Mouse (Mus musculus) G1E-ER4 (cell line): ENCODE measurements at regions not wholly inside any gene's neighbourhood (a gene's known extent, or its start where the extent isn't known, plus 50 kb on each side); places are given as distances from the start of the nearest gene placed in this dataset.

Source experiments
- GATA1 ChIP-seq: IDR thresholded peaks from one replicate; pipeline ENCODE4 v1.8.0; 2012; ENCODE audit warnings: low read length, inconsistent platforms

GRCm38 (mm10) chr3:21356150-21356549 lies 720.3 kb upstream of the Tbl1xr1 start:
- TF ChIP-seq GATA1 = no peak

DNA sequence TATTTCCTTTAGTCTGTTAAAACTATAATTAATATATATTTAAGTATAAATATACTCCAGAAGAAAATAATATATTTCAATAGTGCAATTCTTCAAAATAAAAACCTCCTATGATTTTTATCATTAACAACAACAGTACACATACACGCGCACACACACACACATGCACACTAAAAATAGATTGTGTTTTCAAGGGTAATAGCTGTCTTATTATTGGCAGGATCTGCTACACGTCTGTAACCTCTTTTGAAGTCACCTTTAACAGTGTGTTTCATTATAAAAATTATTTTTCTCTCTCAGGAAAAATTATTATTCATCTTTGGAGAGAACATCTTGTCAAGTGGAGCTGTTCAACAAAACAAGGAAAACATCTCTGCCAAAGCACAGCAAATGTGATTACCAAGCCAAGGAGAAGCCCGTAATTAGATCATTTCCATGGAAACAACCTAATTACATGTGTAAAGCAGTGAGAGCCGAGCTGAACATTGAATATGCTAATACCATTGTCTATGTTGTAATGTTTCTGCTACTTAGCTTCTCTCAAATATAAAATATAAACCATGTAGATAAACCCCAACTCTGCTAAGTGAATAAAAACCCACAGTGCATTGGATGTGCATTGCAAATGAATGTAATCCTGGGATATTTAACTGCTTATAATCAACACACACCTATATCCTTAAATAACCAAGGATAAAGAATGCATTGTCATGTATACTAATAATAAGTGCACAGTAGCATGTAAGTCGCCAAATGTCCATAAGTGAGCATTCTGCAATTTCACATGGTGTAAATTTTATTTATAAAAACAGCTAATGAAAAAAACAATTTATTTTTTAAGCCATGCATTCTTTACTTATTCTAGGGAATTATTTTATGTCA lies 719.4 kb upstream of the Tbl1xr1 start:
- TF ChIP-seq GATA1 = no peak

GRCm38 (mm10) chr3:21358068-21358467 lies 718.4 kb upstream of the Tbl1xr1 start:
- TF ChIP-seq GATA1 = no peak

DNA sequence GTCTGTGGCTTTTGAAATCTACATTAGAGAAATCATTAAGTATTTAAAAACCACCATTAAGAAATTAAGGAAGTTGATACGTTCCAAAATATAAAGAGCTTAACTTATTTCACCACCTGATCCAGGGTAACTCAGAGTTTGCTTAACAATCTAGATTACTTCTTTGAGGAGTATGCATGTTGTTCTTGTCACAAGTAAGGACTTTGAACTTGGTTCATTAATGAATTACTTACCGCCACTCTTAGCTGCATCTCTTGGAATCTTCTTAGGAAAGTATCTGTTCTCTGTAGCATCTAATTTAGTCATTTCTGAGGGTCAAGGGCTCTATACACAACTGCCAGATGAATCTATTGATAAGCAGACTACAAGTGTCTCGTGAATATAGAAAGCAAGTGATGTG lies 715.4 kb upstream of the Tbl1xr1 start:
- no peak for TF ChIP-seq GATA1

DNA sequence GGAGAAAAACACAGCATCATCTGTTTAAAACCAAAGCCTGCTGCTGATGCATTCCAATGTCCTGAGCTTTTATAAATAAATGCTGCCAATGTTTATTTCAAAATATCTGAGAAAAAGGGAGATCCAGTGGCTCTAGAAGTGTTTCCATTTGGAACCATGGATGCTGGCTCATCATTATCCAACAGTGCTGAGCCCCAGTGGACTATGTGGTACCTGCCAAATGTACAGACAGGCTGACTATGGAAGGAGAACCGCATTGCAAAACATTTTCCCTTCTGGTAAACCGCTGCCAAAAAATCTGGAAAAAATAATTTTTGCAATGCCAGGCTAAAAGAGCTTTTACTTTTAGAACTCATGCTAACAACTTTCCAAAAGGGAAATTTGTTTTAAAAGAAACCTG lies 696.6 kb upstream of the Tbl1xr1 start:
- no peak for TF ChIP-seq GATA1

- TF ChIP-seq GATA1 = no peak
Measured at GRCm38 (mm10) chr3:21381072-21381471, 695.4 kb upstream of the Tbl1xr1 start.

GRCm38 (mm10) chr3:21403551-21403950 lies 672.9 kb upstream of the Tbl1xr1 start:
- TF ChIP-seq GATA1 = no peak

GRCm38 (mm10) chr3:21404058-21404457 lies 672.4 kb upstream of the Tbl1xr1 start:
- no peak for TF ChIP-seq GATA1

GRCm38 (mm10) chr3:21407077-21407476 lies 669.4 kb upstream of the Tbl1xr1 start:
- TF ChIP-seq GATA1 = no peak

DNA sequence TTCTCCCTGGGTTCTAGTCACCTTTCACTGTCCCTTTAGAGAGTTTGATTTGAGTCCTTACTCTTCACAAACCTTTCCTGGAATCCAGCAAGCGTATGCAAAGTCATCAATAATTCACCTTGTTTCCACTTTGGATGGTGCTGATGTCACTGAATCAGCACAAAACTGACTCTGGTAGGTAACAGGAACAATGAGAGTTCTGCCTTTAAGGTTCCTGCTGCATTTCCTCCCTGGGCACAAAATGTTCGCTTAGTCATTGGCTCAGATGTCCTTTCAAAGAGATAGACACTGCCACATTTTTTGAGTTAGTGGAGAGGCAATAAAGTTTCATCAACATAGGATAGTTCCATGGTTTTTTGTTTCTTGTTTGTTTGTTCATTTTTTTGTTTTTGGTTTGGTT lies 664.4 kb upstream of the Tbl1xr1 start:
- no peak for TF ChIP-seq GATA1

GRCm38 (mm10) chr3:21423139-21423538 lies 653.3 kb upstream of the Tbl1xr1 start:
- TF ChIP-seq GATA1 = no peak

- TF ChIP-seq GATA1 = no peak
Measured at GRCm38 (mm10) chr3:21426538-21426937, 649.9 kb upstream of the Tbl1xr1 start.

DNA sequence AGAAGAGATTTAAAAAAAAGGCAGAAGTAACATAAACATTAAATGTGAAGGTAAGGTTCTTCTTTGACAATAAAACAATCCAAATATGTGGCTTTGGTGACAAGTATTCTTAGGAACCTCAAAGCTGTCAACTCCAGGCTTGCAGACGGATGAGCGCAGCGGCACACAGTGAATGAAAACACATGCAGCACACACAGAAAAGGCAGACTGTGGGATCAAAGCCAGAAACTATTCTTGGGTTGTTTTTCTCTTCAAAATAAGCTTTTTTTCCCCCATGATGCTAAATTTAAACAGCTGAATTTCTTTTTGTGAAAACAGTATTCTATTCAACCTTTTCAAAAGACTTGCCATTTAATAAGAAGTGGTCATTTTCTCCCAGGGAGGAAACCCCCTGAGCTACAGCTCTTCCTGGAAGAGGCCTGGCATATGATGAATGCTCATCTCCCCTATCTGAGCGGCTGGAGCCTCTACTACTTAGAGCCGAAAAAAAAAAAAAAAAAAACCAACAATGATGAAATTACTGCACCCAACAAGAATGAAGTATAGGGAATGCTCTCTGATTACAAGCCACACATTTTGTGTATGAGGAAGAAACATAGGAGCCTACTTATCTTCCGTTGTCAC lies 648.9 kb upstream of the Tbl1xr1 start:
- no peak for TF ChIP-seq GATA1

GRCm38 (mm10) chr3:21428120-21428519 lies 648.3 kb upstream of the Tbl1xr1 start:
- TF ChIP-seq GATA1 = no peak

GRCm38 (mm10) chr3:21464245-21464644 lies 612.2 kb upstream of the Tbl1xr1 start:
- no peak for TF ChIP-seq GATA1

- TF ChIP-seq GATA1 = no peak
Measured at GRCm38 (mm10) chr3:21466113-21466645, 610.3 kb upstream of the Tbl1xr1 start.

GRCm38 (mm10) chr3:21477366-21477765 lies 599.1 kb upstream of the Tbl1xr1 start:
- no peak for TF ChIP-seq GATA1
